Mouse (Mus musculus): ENCODE measurements around the gene Kansl1l. TPM values are rescaled to one million over a fixed set of nuclear protein-coding genes. Genes with fewer than 3 reads are reported as not detected.

Gene Kansl1l
- polyA plus RNA-seq, 1 experiment = 3.6 TPM

DNA sequence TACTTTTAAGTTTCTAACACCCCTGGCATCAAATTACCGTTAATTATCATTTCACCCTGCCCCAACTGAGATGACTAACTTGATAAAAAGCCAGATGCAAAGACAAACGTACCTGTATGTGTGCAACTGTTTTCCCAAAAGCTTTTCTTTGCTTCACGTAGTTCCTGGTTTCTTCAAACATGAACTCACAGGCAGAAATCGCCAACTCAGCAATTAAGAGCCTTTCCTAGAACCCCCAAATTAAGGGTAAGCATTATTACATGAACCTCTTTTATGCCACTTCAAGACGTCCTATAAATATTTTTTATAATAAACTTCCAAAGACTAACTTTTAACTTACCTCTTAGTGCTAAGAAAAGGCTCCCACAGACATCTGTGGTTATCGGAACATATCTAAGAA, 24.1 kb upstream of the Kansl1l start:
- Histone ChIP-seq H3K4me3 (replicated peaks; ENCODE audit: extremely low read depth, low read depth, low read length) (no peak overlapping the region), H3K4me1 (ENCODE audit: control insufficient read depth, insufficient read depth, low read length) (peaks cover 17% of the 10 kb centered on the region)
- TF ChIP-seq POLR2A (IDR thresholded peaks at IDR 0.05; ENCODE audit: borderline replicate concordance, extremely low read depth, low read depth, low read length) (no peak), CTCF (IDR thresholded peaks at IDR 0.05; ENCODE audit: insufficient read depth, low read length) (no peak)
- WGBS = 79% methylated on average over 6 of the region's 6 CpGs
- DNase-seq = no peak

DNA sequence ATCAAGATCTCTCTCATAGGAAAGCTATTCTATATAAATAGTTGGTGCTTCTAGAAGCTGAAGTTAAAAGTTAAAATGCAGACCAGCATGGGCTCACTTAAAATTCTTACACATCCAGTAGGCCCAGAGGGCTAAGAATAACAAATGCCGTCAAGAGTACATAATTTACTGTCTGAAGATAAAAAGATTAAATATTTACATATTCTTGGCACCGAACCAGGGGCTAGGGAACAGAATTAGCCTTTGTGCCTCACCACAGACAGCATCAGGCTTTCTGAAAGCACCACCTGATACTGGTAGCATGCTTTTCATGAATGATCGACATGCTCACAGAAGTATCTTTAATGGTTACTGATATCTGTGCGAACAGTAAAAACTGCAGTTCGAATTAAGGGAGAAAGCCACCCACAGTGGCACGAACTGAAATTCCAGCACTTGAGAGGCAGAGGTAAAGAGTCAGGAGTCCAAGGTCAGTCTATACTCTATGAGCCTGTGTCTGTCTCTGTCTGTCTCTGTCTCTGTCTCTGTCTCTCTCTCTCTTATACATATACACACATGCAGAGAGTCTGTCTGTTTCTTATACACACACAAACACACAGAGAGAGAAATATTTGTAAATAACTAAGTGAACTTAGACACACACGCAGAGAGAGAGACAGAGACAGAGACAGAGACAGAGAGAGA, 22.5 kb upstream of the Kansl1l start:
- H3K4me1 ChIP-seq (ENCODE audit: control insufficient read depth, insufficient read depth, low read length) = peaks cover 8% of the 10 kb centered on the region

DNA sequence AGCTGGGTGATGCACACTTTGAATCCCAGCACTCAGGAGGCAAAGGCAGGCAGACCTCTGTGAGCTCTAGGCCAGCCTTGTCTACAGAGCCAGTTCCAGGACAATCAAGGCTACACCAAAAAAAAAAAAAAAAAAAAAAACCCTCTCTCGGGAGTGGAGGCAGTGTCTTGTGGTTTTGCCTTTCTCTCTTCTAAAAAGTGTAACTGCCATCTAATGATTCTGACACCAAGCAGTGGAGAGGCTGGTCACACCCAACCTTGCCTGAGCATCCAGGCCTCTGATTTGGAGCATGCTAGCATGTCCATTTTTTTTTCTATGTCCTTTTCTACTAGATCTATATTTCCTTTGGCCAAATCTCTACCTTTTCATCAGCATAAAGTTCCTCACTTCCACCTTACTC, 21.8 kb upstream of the Kansl1l start:
- 17% methylated on average over 1 of the region's 1 CpGs for WGBS
- DNase-seq = no peak
- TF ChIP-seq CTCF (IDR thresholded peaks at IDR 0.05; ENCODE audit: insufficient read depth, low read length) = no peak
- no peak for TF ChIP-seq POLR2A (IDR thresholded peaks at IDR 0.05; ENCODE audit: borderline replicate concordance, extremely low read depth, low read depth, low read length)
- Histone ChIP-seq H3K4me1 (ENCODE audit: control insufficient read depth, insufficient read depth, low read length) (peaks cover 8% of the 10 kb centered on the region), H3K4me3 (replicated peaks; ENCODE audit: extremely low read depth, low read depth, low read length) (no peak overlapping the region)

More for the DNA sequence above, 22.5 kb upstream of the Kansl1l start:
- H3K4me3 ChIP-seq (replicated peaks; ENCODE audit: extremely low read depth, low read depth, low read length) = no peak overlapping the region
- DNase-seq = no peak
- TF ChIP-seq POLR2A (IDR thresholded peaks at IDR 0.05; ENCODE audit: borderline replicate concordance, extremely low read depth, low read depth, low read length) (no peak), CTCF (IDR thresholded peaks at IDR 0.05; ENCODE audit: insufficient read depth, low read length) (no peak)
- 28% methylated on average over 7 of the region's 7 CpGs for WGBS

DNA sequence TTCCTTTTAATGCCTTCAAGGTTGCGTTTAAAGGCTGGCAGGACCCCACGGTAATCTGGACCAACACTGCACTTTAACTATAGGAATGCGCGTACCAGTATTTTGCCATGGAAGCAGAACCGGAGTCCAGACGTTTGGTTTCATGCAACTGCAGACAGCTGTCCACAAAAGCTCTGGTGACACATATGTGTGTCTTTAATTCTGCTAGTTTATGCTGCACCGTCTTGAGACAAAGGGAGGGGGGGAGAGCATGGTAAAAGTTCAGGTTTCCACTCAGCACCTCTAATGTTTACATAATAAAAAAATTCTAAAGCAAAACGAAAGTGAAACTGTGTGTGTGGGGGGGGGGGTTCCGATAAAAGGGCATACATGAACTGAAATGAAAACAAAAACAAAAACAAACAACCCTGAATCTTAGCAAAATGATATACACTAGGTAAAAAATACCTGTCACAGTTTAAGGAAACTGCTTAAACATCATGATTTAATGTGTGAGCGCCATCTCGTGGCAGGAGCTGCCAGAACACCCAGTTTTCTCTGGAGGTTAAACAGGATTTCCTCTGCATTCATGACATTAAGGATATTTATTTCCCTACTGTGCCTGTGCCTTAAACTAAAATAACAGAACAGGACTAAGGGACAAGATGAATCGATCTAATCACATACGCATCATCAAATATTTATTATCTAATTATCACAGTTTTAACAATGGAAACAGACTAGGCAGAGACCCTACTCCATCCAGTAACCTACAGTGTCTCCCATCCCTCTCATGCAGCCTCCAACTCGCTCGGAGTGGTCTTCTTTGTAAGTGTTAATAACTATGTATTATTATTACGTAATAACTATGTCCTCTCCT, 21.1 kb upstream of the Kansl1l start:
- WGBS = 33% methylated on average over 16 of the region's 16 CpGs
- Histone ChIP-seq H3K4me1 (ENCODE audit: control insufficient read depth, insufficient read depth, low read length) (peaks cover 8% of the 10 kb centered on the region), H3K4me3 (replicated peaks; ENCODE audit: extremely low read depth, low read depth, low read length) (peak overlapping the region; percentile 35)
- DNase-seq = peak; percentile 81
- TF ChIP-seq CTCF (IDR thresholded peaks at IDR 0.05; ENCODE audit: insufficient read depth, low read length) = peak; percentile 76
- no peak for TF ChIP-seq POLR2A (IDR thresholded peaks at IDR 0.05; ENCODE audit: borderline replicate concordance, extremely low read depth, low read depth, low read length)

DNA sequence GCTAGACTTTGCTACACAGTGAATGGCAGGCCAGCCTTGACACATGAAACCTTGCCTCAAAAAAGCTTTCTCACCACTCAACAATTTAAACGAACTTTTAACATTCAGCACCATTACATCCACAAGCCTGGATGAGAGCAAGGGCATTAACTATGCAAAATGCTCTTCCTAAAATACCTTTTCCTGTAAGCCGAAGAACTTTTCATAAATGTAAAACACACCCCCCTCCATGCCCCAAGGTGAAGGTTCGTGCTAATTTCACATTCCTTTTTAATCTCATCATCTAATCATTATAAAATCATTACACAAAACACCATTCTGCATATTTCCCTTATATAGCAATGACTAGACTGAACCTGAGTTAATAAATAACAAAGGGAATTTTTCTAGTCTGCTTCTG, 19.8 kb upstream of the Kansl1l start:
- TF ChIP-seq POLR2A (IDR thresholded peaks at IDR 0.05; ENCODE audit: borderline replicate concordance, extremely low read depth, low read depth, low read length) = no peak
- no peak for TF ChIP-seq CTCF (IDR thresholded peaks at IDR 0.05; ENCODE audit: insufficient read depth, low read length)
- Histone ChIP-seq H3K4me1 (ENCODE audit: control insufficient read depth, insufficient read depth, low read length) (peaks cover 8% of the 10 kb centered on the region), H3K4me3 (replicated peaks; ENCODE audit: extremely low read depth, low read depth, low read length) (no peak overlapping the region)
- 77% methylated on average over 3 of the region's 3 CpGs for WGBS
- no peak for DNase-seq

DNA sequence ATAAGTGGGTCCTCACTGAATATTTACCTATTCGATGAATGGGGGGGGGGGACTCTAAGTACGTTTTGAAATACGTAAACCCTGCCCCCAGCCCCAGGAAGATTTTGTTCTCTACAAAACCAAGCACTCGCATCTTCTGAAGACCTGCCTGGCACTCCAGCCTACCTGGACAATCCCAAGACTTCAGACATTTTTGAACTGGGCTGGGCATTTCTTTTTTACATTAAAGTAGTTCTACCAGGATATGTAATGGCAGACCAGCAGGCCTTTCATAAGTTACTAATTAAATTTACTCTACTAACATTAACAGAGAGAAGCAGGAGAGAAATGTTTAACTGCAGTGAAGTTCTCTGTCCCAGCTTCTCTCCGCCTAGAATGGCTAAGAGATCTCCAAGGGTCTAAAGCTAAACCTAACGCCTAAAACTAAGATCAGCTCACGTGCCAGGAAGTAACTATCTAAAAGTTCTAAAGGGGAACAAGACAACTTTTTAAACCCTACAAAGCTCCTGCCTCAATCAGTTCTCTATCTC, 15.3 kb upstream of the Kansl1l start:
- DNase-seq = no peak
- Histone ChIP-seq H3K4me3 (replicated peaks; ENCODE audit: extremely low read depth, low read depth, low read length) (no peak overlapping the region), H3K4me1 (ENCODE audit: control insufficient read depth, insufficient read depth, low read length) (no peaks in the 10 kb centered on the region)
- TF ChIP-seq POLR2A (IDR thresholded peaks at IDR 0.05; ENCODE audit: borderline replicate concordance, extremely low read depth, low read depth, low read length) = no peak
- no peak for TF ChIP-seq CTCF (IDR thresholded peaks at IDR 0.05; ENCODE audit: insufficient read depth, low read length)
- WGBS = 73% methylated on average over 7 of the region's 7 CpGs

DNA sequence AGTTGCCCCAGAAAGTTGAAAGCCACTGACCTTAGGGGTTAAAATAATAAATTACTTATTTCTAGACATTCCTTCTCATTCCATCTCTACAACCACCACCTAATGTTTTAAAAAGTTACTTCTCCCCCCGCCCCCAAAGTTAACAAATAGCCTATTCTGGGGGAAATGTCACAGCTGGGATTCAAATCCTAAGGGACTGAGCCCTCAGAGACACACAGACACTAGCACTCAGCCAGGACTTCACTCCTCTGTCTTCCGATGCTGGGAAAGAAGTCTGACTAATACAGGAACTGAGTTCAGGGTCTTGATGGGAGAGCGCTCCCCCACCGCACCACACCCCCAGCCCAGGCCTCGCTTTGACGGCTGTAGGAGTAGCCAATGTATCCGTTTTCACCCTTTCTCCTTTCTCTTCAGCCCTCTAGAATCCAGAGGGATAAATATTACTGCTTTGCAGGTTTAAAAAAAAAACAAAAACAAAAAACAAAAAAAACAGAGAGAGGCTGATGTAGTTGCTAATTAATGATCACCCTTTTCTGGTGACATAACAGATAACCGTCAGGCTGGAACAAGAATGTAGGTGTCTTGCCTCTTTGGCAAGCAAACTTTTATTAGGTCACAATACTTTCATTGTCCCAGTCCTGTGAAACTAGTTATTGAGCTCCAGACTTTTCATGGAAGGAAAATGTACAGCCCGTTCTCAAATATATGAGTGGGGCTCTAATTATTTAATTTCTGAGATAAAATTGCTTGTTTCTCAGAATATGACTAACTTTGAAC, 14.7 kb upstream of the Kansl1l start:
- Histone ChIP-seq H3K4me3 (replicated peaks; ENCODE audit: extremely low read depth, low read depth, low read length) (no peak overlapping the region), H3K4me1 (ENCODE audit: control insufficient read depth, insufficient read depth, low read length) (no peaks in the 10 kb centered on the region)
- 72% methylated on average over 9 of the region's 9 CpGs for WGBS
- TF ChIP-seq POLR2A (IDR thresholded peaks at IDR 0.05; ENCODE audit: borderline replicate concordance, extremely low read depth, low read depth, low read length) (no peak), CTCF (IDR thresholded peaks at IDR 0.05; ENCODE audit: insufficient read depth, low read length) (no peak)
- no peak for DNase-seq

DNA sequence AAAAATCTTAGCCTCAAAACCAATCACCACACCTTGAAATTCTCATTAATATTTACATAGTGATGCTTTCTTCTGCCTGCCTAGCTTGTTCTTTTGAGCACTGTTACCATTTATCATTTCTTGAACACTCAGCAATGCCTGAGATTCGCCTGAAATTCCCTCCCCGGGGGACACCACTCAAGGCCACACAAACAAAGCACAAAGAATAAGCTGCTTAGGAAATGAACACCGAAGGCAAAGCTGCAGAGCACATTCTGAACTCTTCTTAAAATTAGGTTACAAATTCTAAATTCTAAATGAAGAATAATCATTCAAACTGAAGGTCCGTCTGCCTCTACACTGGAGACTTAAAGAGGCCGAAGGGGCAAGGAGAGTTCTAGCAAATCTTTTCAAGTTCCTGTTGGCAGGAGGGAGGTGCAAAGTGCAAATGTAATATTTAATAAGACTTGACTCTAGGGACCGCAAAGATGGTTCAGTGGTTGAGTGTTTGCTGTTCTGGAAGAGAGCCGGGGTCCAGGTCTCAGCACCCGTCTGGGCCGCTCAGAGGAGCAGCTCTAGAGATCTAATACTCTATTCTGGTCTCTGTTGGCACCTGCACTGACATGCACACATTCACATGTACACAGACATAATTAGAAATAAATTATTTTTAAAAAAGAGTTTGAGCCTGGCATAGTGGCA, 12.2 kb upstream of the Kansl1l start:
- Histone ChIP-seq H3K4me1 (ENCODE audit: control insufficient read depth, insufficient read depth, low read length) (no peaks in the 10 kb centered on the region), H3K4me3 (replicated peaks; ENCODE audit: extremely low read depth, low read depth, low read length) (no peak overlapping the region)
- DNase-seq = no peak
- TF ChIP-seq POLR2A (IDR thresholded peaks at IDR 0.05; ENCODE audit: borderline replicate concordance, extremely low read depth, low read depth, low read length) (no peak), CTCF (IDR thresholded peaks at IDR 0.05; ENCODE audit: insufficient read depth, low read length) (no peak)
- WGBS = 59% methylated on average over 9 of the region's 9 CpGs

All from lung, adult 2 months (tissue).